Mouse (Mus musculus) CD8-positive naive resting alpha-beta T cell, adult 2 months (primary cell): Measurements from ENCODE around the gene Oxnad1.
"Not testable (repeated sequence)": the region's sequence is repeated elsewhere in the genome, so short reads cannot be mapped to it uniquely, and the experiment has no call there.

Source experiments
- DNase-seq, 2 experiments: peaks; one replicate each; pipeline ENCODE4 v3.0.0; 2022; ENCODE audit warnings: low read depth in 2 of 2, low spot score in 2 of 2

Gene Oxnad1

DNA sequence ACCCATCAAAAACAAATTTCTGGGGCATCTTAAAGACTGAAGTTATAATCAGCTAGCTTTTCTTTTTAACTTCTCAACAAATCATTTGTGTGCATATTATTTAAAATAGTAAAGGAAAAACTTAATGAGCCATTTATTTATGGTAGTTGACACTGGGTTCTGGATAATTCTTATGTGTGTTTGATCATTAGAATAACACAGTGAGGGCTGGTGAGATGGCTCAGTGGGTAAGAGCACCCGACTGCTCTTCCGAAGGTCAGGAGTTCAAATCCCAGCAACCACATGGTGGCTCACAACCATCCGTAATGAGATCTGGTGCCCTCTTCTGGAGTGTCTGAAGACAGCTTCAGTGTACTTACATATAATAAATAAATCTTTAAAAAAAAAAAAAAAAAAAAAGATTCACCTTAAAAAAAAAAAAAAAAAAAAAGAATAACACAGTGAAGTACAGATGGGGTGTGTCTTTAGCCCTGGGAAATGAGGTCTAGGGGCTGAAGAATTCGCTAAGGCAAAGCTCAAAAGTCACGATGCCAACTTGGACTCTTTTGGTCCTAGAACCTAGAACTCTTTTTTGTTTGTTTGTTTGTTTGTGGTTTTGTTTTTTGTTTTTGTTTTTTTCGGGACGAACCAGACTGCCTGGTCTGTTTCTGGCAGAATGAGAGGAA, 2.5 kb downstream of the Oxnad1 start:
- not testable (repeated sequence) for DNase-seq

DNA sequence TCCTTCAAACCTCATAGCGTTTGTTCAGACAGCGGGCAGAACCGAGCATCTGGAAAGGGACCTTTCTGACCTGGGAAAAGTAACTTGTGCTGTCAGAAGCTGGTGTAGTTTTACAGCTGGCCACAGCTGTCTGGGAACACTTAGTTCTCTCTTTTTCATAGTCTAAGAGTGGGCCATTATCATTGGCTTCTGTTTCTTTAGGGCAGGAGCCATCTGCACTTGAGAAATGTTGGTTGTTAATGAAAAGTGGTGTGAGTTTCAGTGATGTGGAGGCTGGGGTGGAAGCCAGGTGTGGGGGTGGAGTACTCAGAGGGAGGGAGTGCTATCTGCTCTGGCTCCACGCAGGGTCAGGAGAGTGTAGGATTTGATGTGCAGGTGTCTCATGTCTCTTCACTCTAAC, 6.0 kb downstream of the Oxnad1 start:
- no peak for DNase-seq

DNA sequence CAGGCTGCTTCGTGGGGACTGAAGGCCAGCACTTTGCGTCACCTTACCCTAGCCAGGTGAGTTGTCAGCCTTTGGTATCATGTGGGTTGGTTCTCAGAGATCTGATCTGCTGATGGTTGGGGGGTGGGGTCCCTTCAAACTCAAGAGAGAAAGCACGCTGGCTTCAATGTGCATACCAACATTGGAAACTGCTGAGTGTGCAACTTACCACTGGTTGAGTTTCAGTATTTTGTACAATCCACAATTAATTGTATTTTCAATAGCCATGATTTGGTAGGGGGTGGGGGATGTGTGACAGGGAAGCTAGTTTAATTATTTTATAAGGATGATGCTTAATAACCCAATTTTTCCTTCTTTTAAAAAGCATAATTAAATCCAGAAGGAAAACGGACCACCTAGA, 6.5 kb downstream of the Oxnad1 start:
- DNase-seq: no peak

DNA sequence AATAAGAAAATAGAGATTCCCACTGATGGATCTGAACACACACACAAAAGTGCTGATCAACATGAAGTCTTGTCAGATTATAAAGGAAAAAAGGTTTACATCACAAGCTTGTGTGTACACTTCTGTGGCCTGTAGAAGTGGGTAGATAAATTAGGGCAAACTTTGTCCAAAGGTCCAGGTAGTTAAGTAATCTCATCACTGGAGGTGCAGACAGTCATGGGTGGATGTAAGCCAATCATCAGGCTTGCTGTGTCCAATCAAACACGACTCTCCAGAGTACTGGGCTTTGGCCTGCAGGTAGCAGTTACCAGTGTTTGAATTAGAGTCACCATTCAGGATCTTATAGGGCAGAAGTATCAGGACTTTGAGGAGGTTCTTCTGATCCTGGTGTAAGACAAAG, 7.8 kb downstream of the Oxnad1 start:
- no peak for DNase-seq

DNA sequence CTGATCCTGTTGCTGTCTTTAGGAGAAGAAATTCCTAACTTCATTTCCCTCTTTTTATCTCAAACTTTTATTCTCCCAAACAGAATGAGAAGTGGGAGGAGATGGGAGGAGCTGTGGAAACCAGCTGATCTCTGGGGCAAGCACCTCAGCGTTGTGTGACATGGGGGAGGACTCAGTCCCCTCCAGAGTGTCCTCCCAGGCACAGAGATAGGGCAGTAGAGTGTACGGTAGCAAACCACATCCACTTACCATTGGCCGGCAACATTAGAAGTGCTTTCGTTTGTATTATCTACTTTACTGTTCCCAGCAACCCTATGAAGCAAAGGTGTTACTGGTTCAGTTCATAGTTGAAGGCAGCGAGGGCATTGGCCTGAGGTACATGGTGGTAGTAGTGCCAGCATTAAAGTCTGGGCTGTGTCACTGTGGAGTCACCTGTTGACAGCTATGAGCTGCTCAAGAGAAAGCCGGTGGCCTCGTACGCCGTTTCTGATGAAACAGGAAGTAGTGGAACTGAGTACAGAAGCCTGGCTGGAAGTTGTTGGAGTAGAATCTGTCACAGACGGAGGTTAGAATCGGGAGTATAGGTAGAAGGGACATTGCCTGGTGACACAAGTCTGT, 8.4 kb downstream of the Oxnad1 start:
- no peak for DNase-seq

DNA sequence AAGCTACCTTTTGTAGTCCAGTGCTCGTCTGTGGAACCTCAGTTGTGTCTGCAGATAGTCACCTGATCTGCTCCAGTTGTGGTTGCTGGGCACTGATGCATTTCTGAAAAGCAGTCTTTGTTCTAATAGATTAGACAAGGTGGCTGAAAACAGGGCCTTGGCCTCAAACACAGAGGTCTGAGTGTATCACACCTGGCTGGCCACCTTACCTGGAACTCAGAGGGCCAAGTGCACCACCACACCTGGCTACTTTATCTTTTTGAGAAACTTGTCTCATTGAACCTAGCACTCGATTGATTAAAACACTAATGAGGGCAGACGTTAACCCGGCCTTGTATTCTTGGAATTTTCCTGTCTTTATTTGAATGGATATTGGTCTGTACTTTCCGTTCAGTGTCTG, 10.5 kb downstream of the Oxnad1 start:
- DNase-seq: no peak

DNA sequence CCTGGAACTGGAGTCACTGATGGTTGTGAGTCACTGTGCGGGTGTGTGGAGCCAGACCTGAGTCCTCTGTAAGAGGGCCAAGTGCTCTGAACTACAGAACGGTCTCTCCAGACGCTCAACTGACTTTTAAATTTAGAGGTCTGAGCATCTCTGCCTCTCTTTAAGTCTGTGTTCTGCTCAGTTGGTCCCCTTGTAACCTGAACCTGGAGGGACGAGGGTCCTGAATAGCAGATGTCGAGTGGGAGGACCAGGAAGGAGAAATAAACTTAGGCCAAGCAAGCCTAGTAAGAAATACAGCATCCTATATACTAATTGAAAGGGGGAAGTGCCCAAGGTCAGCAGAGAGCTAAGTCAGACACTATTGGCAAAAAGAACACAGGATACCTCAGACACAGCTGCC, 11.6 kb downstream of the Oxnad1 start:
- no peak for DNase-seq

DNA sequence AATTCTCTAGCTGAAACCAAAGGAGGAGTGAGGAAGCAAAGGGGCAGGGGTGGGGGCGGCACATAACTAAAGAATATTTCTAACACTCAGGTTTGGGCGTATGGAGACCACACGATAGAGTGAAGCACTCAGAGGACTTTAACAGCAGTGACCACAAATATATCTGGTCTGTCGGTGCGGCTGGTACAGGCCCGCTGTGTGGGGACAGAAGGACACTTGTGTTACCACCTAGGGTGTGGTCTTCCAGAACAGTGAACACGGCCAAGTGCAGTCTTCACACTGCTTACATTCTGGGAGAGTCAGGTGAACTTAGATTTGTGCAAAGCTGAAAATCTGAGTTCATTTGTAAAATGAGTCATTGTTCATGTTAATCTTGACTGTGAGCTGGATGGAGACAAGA, 12.5 kb downstream of the Oxnad1 start:
- no peak for DNase-seq

DNA sequence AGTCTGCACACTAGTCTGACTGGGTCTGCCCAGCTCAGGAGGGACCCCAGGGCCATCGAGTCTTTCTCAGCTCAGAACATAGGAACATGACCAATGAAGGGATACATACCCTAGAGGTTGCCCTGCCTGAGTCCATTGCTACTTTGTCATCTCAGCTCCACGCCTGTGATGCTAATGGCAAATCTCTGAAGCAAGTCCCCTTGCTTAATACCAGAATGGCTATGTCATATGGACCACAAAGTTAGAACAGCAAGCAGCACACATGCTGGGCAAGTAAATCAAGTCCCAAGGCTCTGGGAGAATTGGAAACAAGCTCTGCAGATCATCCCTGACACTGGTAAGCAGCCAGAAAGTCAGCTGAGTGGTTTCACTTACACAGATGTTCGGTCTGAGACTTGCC, 13.8 kb downstream of the Oxnad1 start:
- DNase-seq: no peak

DNA sequence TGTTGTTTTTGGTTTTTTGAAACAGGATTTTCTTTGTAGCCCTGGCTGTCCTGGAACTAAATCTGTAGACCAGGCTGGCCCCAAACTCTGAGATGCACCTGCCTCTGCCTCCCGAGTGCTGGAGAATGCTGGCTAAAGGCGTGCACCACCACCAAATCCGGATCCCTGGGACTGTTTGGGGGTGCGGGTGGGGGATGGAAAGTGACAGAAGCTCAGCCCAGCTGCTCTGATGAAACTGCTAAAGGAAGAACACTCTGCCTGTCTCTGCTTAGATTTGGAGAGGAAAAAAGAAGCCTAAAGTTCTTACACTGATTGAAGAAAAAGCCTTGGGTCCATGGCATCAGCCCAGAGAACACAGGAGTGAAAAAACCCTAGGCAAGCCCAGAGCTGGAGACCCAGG, 18.4 kb downstream of the Oxnad1 start:
- DNase-seq: no peak

DNA sequence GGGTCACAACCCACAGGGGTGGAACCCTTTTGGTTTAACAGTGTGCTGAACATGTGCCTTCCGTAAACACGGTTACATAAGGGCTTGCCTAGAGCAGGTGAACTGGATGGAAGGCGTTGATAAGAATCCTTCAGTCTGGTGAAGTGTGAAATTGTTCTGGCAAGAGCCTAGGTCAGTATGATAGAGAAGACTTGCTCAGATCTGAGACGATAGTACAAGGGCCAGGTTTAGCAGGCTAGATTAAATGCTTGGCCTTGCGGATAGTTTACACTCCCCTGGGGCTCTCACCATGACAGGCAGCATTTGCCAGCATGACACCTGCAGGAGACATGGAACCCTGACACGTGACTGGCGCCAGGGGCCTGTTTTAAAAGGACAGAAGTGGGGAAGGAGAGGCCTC, 20.5 kb downstream of the Oxnad1 start:
- no peak for DNase-seq

DNA sequence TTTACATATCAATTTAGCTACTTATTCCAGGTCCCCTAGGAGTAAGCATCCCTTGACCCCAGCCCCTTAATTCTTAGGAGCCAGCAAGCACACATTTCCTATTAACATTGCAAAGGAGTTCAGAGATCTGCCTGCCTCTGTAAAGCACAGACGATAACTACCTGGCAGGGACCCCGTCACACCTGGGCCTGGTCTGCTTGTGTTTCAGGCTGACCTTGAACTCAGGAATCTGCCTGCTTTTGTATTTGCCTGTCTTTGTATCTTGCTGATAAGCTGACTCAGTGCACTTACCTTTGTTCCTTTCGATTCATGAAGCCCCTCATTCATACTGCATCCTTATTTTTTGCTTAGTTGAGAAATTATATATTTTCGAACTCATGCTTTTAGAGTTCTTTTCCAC, 21.7 kb downstream of the Oxnad1 start:
- no peak for DNase-seq

DNA sequence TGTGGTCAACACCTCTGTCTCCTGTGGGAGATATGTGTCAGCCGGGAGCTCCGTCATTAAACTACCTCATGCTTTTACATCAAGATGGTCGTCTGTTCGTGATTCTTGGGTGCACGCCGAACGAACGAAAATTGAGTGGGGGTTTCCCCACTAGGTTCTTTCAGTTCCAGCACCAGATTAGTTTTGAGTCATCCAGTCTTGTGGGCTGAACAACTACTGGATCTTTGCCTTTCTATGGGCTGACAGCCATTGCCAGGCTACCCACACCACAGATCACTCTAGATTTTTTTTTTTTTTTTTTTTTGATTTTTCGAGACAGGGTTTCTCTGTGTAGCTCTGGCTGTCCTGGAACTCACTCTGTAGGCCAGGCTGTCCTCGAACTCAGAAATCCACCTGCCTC, 26.9 kb downstream of the Oxnad1 start:
- not testable (repeated sequence) for DNase-seq

DNA sequence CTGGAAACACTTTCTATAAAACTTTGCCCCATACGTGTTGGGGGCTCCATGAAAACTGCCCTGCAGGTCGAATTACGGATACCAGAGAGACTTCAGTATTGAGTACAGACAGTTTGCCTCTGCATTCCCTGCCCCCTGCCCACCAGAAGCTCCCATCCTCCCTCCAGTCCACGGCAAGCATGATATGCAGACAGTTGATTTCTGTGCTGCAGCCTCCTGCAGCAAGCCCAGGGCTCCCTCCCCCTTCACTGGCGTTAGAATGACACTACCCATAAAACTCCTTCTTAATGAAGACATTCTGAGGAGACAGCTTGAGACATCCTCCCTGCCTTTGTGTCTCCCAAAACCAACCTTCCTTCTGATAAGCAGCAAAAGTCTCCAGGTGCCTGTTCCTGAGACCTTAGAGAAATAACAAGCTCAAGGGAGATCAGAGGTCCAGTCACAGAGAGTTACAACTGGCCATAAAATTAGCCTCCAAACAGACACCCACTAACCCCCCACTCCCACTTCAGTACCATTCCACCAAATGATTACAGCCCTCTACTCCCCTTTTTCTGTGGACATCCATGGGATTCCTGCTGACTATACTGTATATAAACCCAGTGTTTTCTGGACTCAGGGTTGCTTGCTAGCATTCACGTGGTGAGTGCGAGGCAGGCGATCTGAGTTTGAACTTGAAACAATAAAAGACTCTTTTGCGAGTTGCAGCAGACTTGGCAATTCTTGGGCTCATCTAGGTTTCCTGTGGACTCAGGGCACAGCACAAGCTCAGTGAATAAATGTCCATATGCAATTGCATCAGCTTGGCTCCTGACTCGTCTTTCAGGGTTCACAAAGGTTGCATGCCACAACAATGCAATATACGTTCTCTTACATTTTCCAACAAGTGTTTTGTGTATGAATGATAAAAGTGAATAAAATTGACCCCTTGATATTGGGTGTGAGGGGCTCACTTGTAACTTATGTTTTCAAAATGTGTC, 36.1 kb downstream of the Oxnad1 start:
- no peak for DNase-seq

DNA sequence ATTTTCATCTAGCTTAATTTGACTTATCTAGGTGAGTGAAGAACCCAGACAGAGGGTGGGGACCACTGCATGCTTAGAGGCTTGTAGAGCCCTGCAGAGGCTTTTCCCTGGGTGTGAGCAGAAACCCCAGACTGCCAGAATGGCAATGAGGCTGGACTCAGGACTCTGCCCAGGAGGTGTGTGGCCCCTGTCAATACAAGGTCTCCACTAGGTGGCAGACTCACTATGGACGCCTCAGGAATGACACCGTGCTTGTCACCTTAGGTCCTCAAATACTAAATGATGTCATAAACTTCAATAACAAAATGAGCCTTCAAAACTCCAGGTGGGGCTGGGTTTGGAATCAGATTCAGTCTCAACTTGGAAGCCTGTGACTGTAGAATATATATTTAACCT, 36.7 kb downstream of the Oxnad1 start:
- DNase-seq: peak; percentile 13 to 18

DNA sequence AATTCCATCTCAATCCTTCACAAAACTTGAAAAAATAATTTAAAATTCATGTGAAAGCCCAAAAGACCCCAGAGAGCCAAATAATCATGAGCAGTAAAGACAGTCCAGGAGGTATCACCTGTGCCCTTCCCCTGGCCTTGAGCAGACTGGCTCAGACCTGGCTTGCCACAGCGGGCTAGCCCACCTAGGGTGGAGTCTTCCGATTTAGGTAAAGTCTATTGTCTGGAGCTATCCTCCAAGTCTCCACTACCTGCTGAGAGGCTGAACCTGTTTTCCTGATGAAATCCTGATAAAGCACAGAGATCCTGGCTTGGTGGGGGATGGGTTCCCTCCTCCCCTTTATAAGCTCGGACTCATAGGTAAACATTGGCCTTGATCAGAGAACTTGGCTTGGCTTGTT, 39.1 kb downstream of the Oxnad1 start:
- no peak for DNase-seq

DNA sequence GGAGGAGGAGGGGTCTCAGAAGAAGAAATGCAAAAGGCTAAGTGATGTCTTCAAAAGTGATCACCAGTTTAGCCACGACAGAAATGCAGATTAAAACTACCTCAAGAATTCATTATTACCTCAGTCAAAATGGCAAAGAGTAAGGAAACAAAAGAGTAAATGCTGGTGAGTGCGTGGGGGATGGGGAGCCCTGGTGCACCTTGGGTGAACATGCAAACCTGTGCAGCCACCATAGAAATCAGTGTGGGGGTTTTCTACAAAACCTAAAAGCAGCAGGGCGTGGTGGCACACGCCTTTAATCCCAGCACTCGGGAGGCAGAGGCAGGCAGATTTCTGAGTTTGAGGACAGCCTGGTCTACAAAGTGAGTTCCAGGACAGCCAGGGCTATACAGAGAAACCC, 40.1 kb downstream of the Oxnad1 start:
- not testable (repeated sequence) for DNase-seq

DNA sequence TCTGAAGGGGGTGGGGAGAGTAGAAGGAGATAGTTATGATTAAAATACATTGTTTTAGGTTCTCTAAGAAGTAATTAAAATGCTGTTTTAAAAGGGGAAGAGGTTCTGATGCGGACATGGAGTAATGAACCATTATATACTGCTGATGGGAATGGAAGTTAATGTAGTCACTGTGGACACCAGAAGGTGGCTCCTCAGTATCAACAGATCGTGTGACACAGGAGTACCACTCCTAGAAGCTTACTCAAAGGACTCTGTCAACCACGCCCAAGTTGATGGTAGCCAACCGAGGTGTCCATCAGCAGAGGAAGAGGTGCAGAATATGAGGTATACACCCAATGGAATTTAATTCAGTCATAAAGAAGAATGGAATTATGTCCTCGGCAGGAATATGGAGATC, 43.2 kb downstream of the Oxnad1 start:
- no peak for DNase-seq

DNA sequence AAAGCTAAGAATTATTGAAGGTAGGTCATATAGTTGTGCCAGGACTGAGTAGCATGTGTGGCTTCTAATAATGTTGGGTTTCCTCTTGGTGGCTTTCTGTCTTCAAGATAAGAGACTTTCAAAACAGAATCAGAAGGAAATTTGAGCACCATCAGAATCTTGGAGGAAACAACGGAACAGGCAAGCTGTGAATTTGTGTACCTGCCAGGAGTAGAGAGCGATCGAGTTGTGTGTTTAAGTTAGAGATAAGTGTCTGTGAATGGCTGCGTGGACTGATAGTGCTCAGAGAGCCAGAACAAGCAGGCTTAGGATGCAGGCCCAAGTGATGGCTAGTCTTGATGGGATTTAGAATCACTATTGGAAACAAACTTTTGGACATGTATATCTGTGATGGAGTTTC, 46.7 kb downstream of the Oxnad1 start:
- no peak for DNase-seq

DNA sequence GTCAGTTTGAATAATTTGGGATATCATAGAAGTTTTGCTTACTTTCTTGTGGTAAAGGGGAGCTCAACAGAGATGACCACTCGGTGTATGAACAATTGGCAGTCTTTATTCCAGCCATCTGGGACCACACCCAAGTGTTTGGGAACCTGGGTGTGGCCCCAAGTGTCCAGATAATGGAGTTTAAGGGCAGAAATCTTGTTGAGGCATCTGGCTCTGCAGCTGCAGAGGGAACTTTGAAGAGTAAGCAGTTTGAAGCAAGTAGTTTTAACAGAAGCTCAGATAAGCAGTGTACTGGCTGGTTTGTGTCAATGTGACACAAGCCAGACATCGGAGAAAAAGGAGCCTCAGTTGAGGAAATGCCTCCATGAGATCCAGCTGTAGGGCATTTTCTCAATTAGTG, 49.1 kb downstream of the Oxnad1 start:
- no peak for DNase-seq

DNA sequence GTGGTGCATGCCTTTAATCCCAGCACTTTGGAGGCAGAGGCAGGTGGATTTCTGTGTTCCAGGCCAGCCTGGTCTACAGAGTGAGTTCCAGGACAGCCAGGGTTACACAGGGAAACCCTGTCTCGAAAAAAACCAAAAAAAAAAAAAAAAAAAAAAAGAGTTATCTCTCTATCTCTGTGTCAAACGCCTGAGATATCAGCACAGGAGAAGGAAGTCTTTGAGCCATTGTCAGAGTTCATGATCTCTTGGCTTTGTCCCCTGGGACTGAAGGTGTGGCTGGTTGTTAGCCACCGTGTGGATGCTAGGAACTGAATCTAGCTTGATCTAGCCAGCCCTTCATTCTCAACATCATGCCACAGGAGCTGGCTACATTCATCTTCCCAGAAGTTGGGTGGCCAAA, 51.3 kb downstream of the Oxnad1 start:
- DNase-seq: not testable (repeated sequence)

DNA sequence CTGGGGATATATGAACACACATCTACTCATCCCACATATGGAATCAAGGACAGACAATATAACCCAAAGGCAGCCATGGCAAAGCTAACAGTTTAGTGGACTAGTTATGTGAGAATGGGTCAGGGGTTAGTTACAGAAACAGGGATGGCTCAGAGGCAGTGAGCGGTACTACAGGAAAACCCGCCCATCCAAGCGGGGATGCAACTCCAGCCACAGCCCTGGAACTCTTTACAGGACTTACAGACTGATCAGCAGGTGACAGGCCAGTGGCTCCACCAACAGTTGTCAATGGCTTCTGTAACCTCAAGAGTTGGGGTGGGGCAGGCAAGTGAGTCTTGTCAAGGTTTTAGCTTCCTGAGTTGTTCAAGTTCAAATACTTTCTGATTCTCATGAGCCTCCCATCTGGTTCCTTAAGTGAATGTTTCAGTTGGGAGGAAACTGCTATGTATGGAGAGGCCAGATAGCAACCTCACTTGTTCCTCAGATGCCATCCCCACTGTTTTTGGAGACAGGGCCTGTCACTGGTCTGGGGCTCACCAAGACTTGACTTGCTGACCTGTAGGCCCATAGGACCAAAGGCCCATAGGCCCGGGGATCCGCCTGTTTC, 55.3 kb downstream of the Oxnad1 start:
- no peak for DNase-seq
